ENCODE assay signal across 8 mouse cellular contexts in the genomic region with DNA sequence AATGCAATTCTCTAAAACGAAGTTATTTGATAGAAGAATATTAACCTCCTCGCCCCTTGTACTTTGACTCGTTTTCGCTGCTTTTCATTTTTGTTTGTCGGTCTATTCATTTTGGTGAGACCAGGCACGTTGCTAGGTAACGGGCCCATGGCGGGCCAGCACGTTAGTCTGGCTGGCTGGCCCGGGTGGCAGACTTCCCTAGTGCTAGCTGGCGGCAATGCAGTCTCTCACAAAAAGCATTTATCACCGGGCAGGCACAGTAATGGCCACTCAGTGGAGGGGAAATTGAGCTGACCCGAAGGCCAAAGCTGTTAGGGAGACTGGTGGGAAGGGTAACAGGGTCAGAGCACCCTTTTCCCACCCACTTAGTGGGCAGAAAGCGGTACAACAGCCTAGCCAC.
A peak's percentile ranks its signal among the peaks of the same experiment; 100 is the strongest.
DNase-seq lines count a peak whose midpoint lies in the region; ATAC-seq lines count a peak whose summit lies in the region.

No protein-coding gene starts in this region.

- no peaks in the 10 kb centered on the region for H3K9me3 ChIP-seq in forebrain, embryonic 10.5 days
- no peaks in the 10 kb centered on the region for H3K9me3 ChIP-seq in hindbrain, embryonic 16.5 days (ENCODE audit: control insufficient read depth, low read length)
- H3K9me3 ChIP-seq in neural tube, embryonic 13.5 days = no peaks in the 10 kb centered on the region

- H3K4me1 ChIP-seq in forebrain, embryonic 10.5 days = peaks cover 32% of the 10 kb centered on the region
- H3K4me1 ChIP-seq in hindbrain, embryonic 16.5 days (ENCODE audit: control insufficient read depth, insufficient read depth, low read depth, low read length) = peaks cover 2% of the 10 kb centered on the region
- H3K4me1 ChIP-seq in neural tube, embryonic 13.5 days (replicated peaks) = peaks cover 11% of the 10 kb centered on the region

- peak overlapping the region; percentile 2; the same call in 1 of the 2 replicates for H3K4me3 ChIP-seq in forebrain, embryonic 10.5 days
- no peak overlapping the region for H3K4me3 ChIP-seq in hindbrain, embryonic 16.5 days (ENCODE audit: low read length)
- H3K4me3 ChIP-seq in neural tube, embryonic 13.5 days = 0 out of 2 replicates have a peak overlapping the region, but pooled peaks have one; percentile 2

- DNase-seq in ES-CJ7 (ENCODE audit: low read depth, low spot score) = peak; percentile 17
- DNase-seq in adrenal gland, postnatal 25 days = peak; percentile 45
- peak; percentile 85 for DNase-seq in forebrain, embryonic 10.5 days (ENCODE audit: extremely low spot score, low spot score)
- DNase-seq in left cerebral cortex, adult 11 months (ENCODE audit: low spot score) = peak; percentile 52
- no peak for DNase-seq in urinary bladder, adult 2 months (ENCODE audit: low spot score)
- no peak for DNase-seq in spleen, postnatal 14 days (ENCODE audit: low spot score in 2 of 2)

- 3% methylated on average over 14 of the region's 14 CpGs for WGBS in forebrain, embryonic 10.5 days
- WGBS in hindbrain, embryonic 16.5 days = 3% methylated on average over 14 of the region's 14 CpGs
- whole genome bisulfite sequencing in neural tube, embryonic 13.5 days = 2% methylated on average over 14 of the region's 14 CpGs

- peak overlapping the region; percentile 80 for H3K27ac ChIP-seq in forebrain, embryonic 10.5 days
- no peak overlapping the region for H3K27ac ChIP-seq in hindbrain, embryonic 16.5 days (ENCODE audit: low read depth, low read length)
- no peak overlapping the region for H3K27ac ChIP-seq in neural tube, embryonic 13.5 days (replicated peaks)

- H3K9ac ChIP-seq in hindbrain, embryonic 16.5 days (ENCODE audit: low read depth, low read length) = 0 out of 2 replicates have a peak overlapping the region, but pooled peaks have one; percentile 46
- H3K9ac ChIP-seq in neural tube, embryonic 13.5 days = no peak overlapping the region

- H3K36me3 ChIP-seq in forebrain, embryonic 10.5 days (replicated peaks) = no peaks in the 10 kb centered on the region
- no peaks in the 10 kb centered on the region for H3K36me3 ChIP-seq in hindbrain, embryonic 16.5 days (ENCODE audit: control insufficient read depth, insufficient read depth, low read length)
- no peaks in the 10 kb centered on the region for H3K36me3 ChIP-seq in neural tube, embryonic 13.5 days

- peak overlapping the region; percentile 46 for H3K4me2 ChIP-seq in hindbrain, embryonic 16.5 days (ENCODE audit: low read length)
- H3K4me2 ChIP-seq in neural tube, embryonic 13.5 days = peak overlapping the region; percentile 42

- H3K27me3 ChIP-seq in forebrain, embryonic 10.5 days (ENCODE audit: poor library complexity, severe bottlenecking) = peaks cover 85% of the 10 kb centered on the region
- H3K27me3 ChIP-seq in hindbrain, embryonic 16.5 days (replicated peaks; ENCODE audit: control insufficient read depth, insufficient read depth, low read length) = peaks cover 21% of the 10 kb centered on the region
- H3K27me3 ChIP-seq in neural tube, embryonic 13.5 days = peaks cover 89% of the 10 kb centered on the region

- ATAC-seq in hindbrain, embryonic 16.5 days = peak; percentile 98
- peak; percentile 95 for ATAC-seq in neural tube, embryonic 13.5 days (ENCODE audit: low read depth)

Comparison
In these comparisons a context has a peak if more than half of its experiments do, and no peak if none do; other contexts are left out.
1. DNase-seq: peak in ES-CJ7 (single experiment), adrenal gland, postnatal 25 days (single experiment), forebrain, embryonic 10.5 days (single experiment) and left cerebral cortex, adult 11 months (single experiment); none in urinary bladder, adult 2 months (single experiment) and spleen, postnatal 14 days (0 of 2).